Mouse (Mus musculus) cerebellum, adult 11-12 months (tissue): Measurements from ENCODE around the gene Fgf5.

ENCODE experiments used
- DNase-seq: peaks from one replicate; pipeline ENCODE4 v3.0.0; 2022

Fgf5 gene

DNA sequence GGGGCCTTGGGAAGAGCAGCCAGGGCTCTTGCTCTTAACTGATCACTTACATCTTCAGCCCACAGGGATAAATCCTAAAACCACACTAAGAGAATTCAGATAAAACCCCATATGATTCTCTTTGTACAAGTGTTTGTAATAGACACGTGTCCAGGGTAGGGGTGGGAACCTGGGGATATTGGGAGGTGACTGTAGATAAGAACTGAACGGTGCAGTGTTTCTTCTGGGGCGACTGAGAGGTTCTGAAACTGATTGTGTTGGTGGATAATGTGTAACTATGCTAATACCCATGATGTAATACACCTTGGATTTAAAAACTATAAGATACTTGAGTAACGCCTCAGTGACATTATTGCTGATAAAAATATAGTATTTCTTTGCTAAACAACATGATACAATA is 51.7 kb downstream of the Fgf5 start:
- no peak for DNase-seq

DNA sequence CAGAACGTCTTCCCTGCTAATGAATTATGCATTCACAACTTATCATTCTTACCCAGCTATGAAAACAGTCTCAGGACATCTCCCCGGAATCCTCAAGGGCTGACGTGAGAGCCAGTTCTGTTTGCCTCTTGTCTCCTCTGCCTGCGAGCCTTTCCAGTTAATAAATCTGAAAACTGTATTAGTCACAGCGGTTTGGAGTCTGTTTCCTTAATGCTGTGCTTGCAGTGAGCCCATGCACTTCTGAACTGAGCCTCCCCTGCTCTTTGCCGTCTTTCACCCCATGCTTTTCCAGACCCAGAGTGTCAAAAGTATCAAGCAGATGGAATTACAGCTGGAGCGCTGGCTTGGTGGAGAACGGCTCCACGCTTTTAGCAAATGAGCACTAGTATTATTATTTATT is 52.5 kb downstream of the Fgf5 start:
- DNase-seq = no peak

DNA sequence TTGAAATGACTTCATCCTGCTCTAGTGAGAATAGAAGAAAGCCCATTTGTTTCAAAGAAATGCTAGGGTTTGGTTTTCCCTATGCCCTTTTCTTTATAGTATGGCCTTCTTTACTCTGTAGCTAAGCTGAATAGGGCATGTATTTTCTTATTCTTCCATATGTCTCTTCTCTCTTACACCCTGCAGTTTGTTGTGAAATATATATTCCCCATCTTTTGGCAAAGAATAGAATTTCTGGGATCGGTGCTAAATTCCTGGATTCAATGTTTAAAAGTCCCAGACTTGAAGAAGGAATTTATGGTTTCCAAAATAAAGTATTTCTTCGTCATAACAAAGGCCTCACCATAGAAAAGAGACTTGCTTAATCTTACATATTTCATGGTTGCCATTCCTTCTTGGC is 72.6 kb downstream of the Fgf5 start:
- no peak for DNase-seq
